Mouse (Mus musculus) stomach, postnatal 0 days (tissue): ENCODE data around the gene Pan3. TPM values are rescaled to one million over a fixed set of nuclear protein-coding genes. Genes with fewer than 3 reads are reported as not detected.

Experiments used
- ATAC-seq: fragments of 200-750 bp; cut with Nextera tagmentation; 2 replicates; pipeline ENCODE4 v1.8.0; 2017; ENCODE audit not compliant: low FRiP score, low TSS enrichment
- DNase-seq: peaks from one replicate; pipeline ENCODE4 v3.0.0-alpha.2; 2016; ENCODE audit warnings: low spot score
- H3K27ac ChIP-seq: fragments of 300-500 bp; sonication (generic); replicated peaks from 2 replicates; pipeline ENCODE4 v1.5.1; 2014; ENCODE audit warnings: mild to moderate bottlenecking, control low read depth
- H3K27me3 ChIP-seq: fragments of 300-500 bp; sonication (generic); 2 replicates; pipeline ENCODE4 v1.6.1; 2014; ENCODE audit warnings: low read length; ENCODE audit not compliant: control insufficient read depth, insufficient read depth
- H3K36me3 ChIP-seq: fragments of 300-500 bp; sonication (generic); 2 replicates; pipeline ENCODE4 v1.6.1; 2014; ENCODE audit warnings: low read length, mixed read lengths; ENCODE audit not compliant: control insufficient read depth, insufficient read depth
- H3K4me1 ChIP-seq: fragments of 300-500 bp; sonication (generic); replicated peaks from 2 replicates; pipeline ENCODE4 v1.6.1; 2014; ENCODE audit warnings: antibody characterized with exemption; ENCODE audit not compliant: control insufficient read depth, insufficient read depth
- H3K4me2 ChIP-seq: fragments of 300-500 bp; sonication (generic); replicated peaks from 2 replicates; pipeline ENCODE4 v1.6.1; 2014; ENCODE audit warnings: low read depth, mild to moderate bottlenecking, control low read depth, moderate library complexity
- H3K4me3 ChIP-seq: fragments of 300-500 bp; sonication (generic); 2 replicates; pipeline ENCODE4 v1.5.1; 2014; ENCODE audit warnings: low read depth, low read length, control low read depth
- H3K9ac ChIP-seq: fragments of 300-500 bp; sonication (generic); 2 replicates; pipeline ENCODE4 v1.6.1; 2014; ENCODE audit warnings: mild to moderate bottlenecking, low read length, control low read depth, mixed read lengths
- H3K9me3 ChIP-seq: fragments of 300-500 bp; sonication (generic); 2 replicates; pipeline ENCODE4 v1.6.1; 2016; ENCODE audit warnings: low read length; ENCODE audit not compliant: control insufficient read depth
- CTCF ChIP-seq: IDR thresholded peaks from 2 replicates; pipeline ENCODE4 v1.5.1; 2016; ENCODE audit warnings: antibody characterized with exemption, low read depth, mild to moderate bottlenecking, moderate library complexity
- EP300 ChIP-seq: optimal IDR thresholded peaks from 2 replicates; pipeline ENCODE3; 2016; ENCODE audit warnings: antibody characterized with exemption
- WGBS: fragments of 180-500 bp; shearing (Covaris S2); extraction: QIAGEN DNeasy Blood & Tissue Kit; methylation state at CpG from one replicate; pipeline ENCODE4 v1.1.7; 2014; 5-methylcytosine and 5-hydroxymethylcytosine counted together
- polyA plus RNA-seq: library from polyadenylated mRNA; unstranded; fragments of >200 nt; fragmentation: Nextera tagmentation; extraction: Ambion mirVana; gene quantifications from 2 replicates; pipeline ENCODE4 v1.2.1, GENCODE M21; 2015

Pan3 gene
- polyA plus RNA-seq, 1 experiment from 2014 or later, result 38.4 TPM

DNA sequence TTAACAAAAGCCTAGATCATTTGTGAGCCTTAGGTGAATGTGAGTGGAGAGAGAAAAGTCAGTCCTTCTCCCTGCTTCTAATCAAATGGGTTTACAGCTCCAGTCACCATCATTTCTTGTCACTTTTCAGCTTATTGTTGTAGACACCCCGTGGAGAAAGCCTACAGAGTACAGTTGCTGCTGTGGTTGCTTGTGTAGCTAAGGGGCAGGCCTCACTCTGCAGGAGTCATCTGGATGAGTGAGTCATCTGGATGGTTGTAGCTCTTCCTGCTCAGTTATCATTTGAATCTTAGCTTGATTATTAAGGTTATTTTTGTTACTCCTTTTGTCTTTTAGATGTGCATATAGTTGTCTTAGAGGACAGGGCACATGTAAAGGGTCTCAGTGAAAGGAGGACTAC lies 63.2 kb downstream of the Pan3 start:
- ATAC-seq, result no peak
- TF ChIP-seq CTCF, result no peak
- TF ChIP-seq EP300, result no peak
- Histone ChIP-seq H3K4me3 (no peak overlapping the region), H3K27ac (no peak overlapping the region), H3K36me3 (no peaks in the 10 kb centered on the region), H3K9ac (no peak overlapping the region), H3K9me3 (no peaks in the 10 kb centered on the region), H3K4me1 (no peaks in the 10 kb centered on the region), H3K27me3 (no peaks in the 10 kb centered on the region), H3K4me2 (no peak overlapping the region)
- WGBS, result 63% methylated on average over 1 of the region's 1 CpGs
- no peak for DNase-seq

DNA sequence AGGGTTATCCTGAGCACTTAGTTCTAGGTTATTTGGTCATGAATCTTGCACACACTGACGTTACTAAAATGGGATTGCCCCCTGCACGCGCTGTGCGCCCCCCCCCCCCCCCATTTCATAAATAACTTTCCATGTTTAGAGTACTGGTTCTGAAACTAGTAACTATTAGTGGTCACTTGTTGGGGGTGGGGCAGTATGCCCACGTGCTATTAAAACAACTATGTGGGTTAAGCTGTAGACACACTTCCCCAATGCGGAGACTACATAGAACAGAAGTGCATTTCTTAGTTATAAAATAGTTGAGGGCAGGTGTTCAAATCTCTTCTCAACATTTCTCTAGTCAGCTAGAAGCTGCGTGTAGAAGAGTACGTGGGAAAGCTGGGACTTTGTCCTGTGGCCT lies 63.7 kb downstream of the Pan3 start:
- DNase-seq, result no peak
- Histone ChIP-seq H3K9ac (no peak overlapping the region), H3K27ac (no peak overlapping the region), H3K4me3 (no peak overlapping the region), H3K9me3 (no peaks in the 10 kb centered on the region), H3K27me3 (no peaks in the 10 kb centered on the region), H3K4me2 (no peak overlapping the region), H3K36me3 (no peaks in the 10 kb centered on the region), H3K4me1 (no peaks in the 10 kb centered on the region)
- 83% methylated on average over 8 of the region's 8 CpGs for WGBS
- no peak for TF ChIP-seq EP300
- ATAC-seq, result no peak

DNA sequence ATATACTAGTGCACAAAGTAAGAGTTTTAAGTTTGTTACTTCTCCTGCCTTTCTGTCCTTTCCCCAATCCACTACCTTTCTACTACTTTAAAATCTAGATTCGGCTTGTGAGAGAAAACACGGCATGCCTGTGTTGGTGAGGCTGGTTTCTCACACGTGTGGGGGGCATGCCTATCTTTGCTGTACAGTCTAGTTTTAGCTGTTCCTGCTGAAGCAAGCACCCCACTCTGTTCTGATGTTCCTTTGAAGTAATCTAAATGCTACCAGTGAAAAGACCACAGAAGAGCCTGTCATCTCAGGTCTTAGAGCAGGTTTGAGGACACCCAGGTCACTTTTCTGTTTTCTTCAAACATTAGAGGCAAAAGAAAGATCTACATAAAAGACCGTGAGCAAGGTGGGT lies 64.4 kb downstream of the Pan3 start:
- WGBS, result 84% methylated on average over 4 of the region's 4 CpGs
- no peak for ATAC-seq
- DNase-seq, result no peak
- Histone ChIP-seq H3K27me3 (no peaks in the 10 kb centered on the region), H3K27ac (no peak overlapping the region), H3K9ac (no peak overlapping the region), H3K36me3 (no peaks in the 10 kb centered on the region), H3K4me3 (no peak overlapping the region), H3K4me1 (no peaks in the 10 kb centered on the region), H3K9me3 (no peaks in the 10 kb centered on the region), H3K4me2 (no peak overlapping the region)
- TF ChIP-seq CTCF, result no peak
- TF ChIP-seq EP300, result no peak

DNA sequence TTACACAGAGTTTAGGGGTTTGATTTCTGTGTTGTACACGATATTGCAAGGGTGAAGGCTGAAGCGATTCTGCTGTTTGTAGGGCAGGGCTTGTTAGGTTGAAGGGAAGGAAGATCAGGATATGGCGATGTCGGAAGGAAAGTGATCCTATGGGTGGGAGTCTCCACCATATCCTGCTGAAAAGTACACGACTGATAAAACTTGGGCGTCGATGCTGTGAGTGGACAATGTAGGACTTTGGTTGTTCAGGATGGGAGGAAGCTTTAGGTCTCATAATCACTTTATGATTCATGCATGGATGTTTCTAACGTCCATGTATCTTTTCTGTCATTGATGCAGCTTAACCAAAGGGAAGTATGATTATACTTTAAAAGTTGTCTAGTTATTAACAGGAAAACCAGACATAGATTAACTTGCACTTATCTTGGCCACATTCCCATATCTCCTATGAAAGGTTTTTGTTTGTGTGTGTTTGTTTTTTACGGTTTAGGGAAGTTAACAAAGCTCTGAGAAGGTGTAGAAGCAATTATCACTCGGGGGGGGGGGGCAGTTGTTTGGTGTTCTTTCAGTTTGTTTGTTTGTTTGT lies 64.9 kb downstream of the Pan3 start:
- WGBS, result 71% methylated on average over 10 of the region's 10 CpGs
- Histone ChIP-seq H3K27me3 (no peaks in the 10 kb centered on the region), H3K36me3 (no peaks in the 10 kb centered on the region), H3K27ac (no peak overlapping the region), H3K9ac (no peak overlapping the region), H3K4me2 (no peak overlapping the region), H3K9me3 (no peaks in the 10 kb centered on the region), H3K4me1 (no peaks in the 10 kb centered on the region), H3K4me3 (no peak overlapping the region)
- TF ChIP-seq CTCF (no peak), EP300 (no peak)
- ATAC-seq (no peak), DNase-seq (no peak)

DNA sequence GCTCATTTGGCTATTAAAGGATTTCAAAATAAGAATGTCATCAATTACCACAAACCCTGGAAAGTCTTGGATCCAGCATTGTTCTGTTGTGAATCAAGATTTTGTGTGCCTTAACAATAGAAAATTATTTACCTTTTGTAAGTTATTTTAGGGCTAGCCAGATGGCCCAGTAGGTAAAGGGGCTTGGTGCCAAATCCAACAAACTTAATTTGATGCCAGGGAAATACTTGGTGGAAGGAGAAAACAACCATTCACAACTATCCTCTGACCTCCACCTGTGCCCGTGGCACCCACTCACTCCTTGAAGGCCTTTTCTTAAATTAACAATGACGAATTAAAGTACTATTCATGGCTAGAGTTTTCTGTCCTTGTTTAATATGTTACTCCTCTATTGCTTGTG lies 66.0 kb downstream of the Pan3 start:
- H3K9ac ChIP-seq, result no peak overlapping the region
- ATAC-seq, result no peak
- no peak overlapping the region for H3K4me2 ChIP-seq
- H3K4me1 ChIP-seq, result no peaks in the 10 kb centered on the region
- no peaks in the 10 kb centered on the region for H3K9me3 ChIP-seq
- no peak overlapping the region for H3K4me3 ChIP-seq
- DNase-seq, result no peak
- no peak overlapping the region for H3K27ac ChIP-seq
- 81% methylated on average over 2 of the region's 2 CpGs for WGBS
- TF ChIP-seq EP300, result no peak
- TF ChIP-seq CTCF, result no peak
- no peaks in the 10 kb centered on the region for H3K36me3 ChIP-seq
- no peaks in the 10 kb centered on the region for H3K27me3 ChIP-seq

DNA sequence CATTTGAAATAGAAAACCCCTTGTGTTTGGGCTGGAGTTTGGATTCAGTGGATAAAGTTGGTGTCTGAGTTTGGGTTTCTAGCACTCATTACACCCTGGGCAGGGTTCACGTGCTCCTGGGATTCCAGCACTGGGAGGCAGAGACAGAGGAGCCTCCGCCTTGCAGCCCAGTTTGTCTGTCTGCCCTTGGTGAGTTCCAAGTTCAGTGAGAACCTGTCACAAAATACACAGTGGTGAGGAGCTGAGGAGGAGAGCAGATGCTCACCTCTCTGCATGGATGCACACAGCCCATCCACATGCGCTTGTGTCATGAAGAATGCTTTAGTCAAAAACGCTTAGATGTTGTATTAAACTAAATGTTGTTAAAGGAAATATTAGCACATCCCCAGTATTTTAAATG lies 67.0 kb downstream of the Pan3 start:
- Histone ChIP-seq H3K9me3 (no peaks in the 10 kb centered on the region), H3K9ac (no peak overlapping the region), H3K4me1 (no peaks in the 10 kb centered on the region), H3K4me2 (no peak overlapping the region), H3K27ac (no peak overlapping the region), H3K36me3 (no peaks in the 10 kb centered on the region), H3K27me3 (no peaks in the 10 kb centered on the region), H3K4me3 (no peak overlapping the region)
- 72% methylated on average over 4 of the region's 4 CpGs for WGBS
- ATAC-seq, result no peak
- DNase-seq, result no peak
- TF ChIP-seq EP300 (no peak), CTCF (no peak)
